Mouse (Mus musculus) heart, adult 2 months (tissue): ENCODE measurements around the gene Cfap97d2.

Experiments
- EP300 ChIP-seq: fragments of 200-500 bp; IDR thresholded peaks from 2 replicates; pipeline ENCODE4 v1.6.1; 2011; ENCODE audit warnings: low read depth, low read length, control low read depth; ENCODE audit not compliant: insufficient read depth
- POLR2A ChIP-seq: fragments of 200-500 bp; IDR thresholded peaks from 2 replicates; pipeline ENCODE4 v1.6.1; 2011; ENCODE audit warnings: mild to moderate bottlenecking, low read depth, low read length, control low read depth; ENCODE audit not compliant: insufficient read depth

- no peak for TF ChIP-seq POLR2A
- no peak for TF ChIP-seq EP300
Measured at GRCm38 (mm10) chr8:13684131-13684530, 21.6 kb upstream of the Cfap97d2 start.
